Mouse (Mus musculus) monocyte, adult 5-6 weeks (primary cell): ENCODE results near the gene Zmynd11. TPM values are rescaled to one million over a fixed set of nuclear protein-coding genes. Genes with fewer than 3 reads are reported as not detected.
"Not testable (repeated sequence)": the region's sequence is repeated elsewhere in the genome, so short reads cannot be mapped to it uniquely, and the experiment has no call there.

Experiments used
- ATAC-seq: fragments of 153-309, 156-312 bp; replicated peaks from 2 replicates; pipeline ENCODE4 v1.8.0; 2017; ENCODE audit warnings: mild to moderate bottlenecking; ENCODE audit not compliant: low TSS enrichment, insufficient number of reproducible peaks, severe bottlenecking, poor library complexity, low FRiP score
- total RNA-seq: library from RNA; stranded (forward); fragments of 200-1000, 200-491, 200-594 nt; gene quantifications from 3 replicates; pipeline ENCODE4 v1.2.3, GENCODE M21; 2017

Gene Zmynd11
- total RNA-seq, 1 experiment from 2014 or later: 66.6 TPM

DNA sequence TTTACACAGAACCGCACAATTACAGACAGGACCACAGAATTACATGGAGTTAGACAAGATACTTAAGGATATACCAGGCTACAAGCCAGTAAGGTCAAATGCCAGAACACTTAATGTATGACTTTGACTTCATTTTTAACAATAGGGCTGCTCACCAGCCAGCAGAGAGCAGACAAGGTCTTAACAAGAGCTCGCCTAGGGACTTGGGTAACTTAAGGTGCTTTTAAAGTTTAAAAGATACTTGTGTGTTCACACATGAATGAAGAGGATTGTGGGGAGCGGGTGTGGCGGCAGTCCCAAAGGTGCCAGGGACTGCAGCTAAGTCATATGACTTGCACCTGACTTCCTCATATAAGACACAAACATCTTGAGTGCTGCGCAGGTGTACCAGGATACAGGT lies 32.9 kb downstream of the Zmynd11 start:
- ATAC-seq: not testable (repeated sequence)

DNA sequence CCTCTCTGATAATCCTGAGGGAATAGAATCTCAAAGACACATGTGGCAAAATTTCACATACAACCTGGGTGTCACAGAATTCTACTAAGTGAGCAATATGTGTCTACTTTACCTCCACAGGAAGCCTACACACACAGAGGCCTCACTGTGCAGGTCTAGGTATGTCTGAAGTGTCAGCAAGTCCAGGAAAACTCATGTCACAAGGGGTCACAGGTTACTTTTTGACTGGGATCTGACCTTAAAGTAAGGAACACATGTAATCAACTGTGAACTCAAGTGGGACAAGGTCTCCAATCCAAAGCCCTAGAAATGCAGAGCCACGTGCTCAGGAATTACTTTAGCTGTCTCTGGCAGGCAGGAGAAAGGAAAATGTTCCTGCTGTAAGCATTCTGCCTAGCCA lies 36.1 kb downstream of the Zmynd11 start:
- ATAC-seq: no peak

DNA sequence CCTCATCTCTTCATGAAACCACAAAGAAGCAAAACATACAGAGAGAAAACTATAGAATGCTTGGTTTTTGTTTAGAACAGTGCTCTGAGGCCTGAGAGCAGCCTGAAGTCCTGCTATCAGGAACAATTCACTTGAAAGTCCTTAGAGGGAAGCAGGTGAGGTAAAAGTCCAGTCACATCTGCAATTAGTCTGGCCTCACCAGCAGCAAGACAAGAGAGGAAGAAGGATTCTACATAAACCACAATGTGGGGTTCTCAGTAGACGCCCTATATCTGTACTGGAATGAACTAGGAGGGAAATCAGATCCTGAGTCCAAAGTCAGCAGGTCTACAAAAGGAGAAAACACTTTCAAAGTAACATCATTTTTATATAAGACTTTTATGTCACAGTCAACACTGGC lies 49.9 kb downstream of the Zmynd11 start:
- ATAC-seq: no peak

DNA sequence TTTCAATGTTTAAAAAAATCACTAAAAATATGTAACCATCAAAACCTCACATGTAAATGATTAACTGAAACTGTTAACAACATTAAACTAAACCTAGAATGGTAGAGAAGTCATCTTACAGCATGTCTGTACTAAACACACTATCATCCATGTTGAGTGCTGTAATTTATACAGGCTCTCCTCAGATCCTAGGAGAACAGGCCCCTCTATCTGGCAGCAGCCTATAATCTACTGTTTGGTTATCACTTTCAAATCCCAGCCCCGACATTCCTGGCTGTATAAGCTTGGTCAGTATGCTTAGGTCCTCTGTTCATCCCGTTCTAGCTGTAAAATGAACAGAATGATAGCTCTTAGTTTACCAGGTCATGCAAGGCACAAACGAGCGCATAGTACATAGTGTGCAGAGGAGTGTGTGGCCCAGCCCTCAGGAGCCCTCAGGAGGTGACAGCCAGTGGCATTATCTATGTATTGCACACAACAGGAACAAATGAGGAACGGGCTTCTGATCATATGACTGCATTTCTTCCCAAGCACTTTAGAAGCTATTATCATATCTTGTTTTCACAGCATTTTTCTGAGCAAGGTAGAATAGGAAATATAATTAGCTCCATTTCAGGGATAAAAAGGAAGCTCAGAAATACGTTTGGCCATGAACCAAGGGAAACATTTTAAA lies 51.5 kb downstream of the Zmynd11 start:
- no peak for ATAC-seq

DNA sequence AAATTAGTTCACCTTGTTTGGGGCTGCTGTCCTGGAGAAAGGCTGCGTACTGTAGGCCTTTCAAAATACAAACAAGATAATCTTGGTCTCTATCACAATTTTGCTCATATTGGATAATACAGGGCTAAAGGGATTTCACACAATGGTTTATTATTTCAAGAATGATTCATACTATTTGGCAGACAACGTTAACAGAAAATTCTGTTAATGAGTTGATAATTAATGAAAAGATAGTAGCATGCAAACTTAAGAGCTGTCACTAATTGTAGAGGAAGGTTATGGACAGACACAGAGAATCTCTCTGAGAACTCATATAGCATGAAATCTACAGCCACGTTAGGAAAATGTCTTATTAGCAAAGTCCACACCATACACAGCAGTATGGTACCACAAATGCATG lies 52.2 kb downstream of the Zmynd11 start:
- no peak for ATAC-seq

DNA sequence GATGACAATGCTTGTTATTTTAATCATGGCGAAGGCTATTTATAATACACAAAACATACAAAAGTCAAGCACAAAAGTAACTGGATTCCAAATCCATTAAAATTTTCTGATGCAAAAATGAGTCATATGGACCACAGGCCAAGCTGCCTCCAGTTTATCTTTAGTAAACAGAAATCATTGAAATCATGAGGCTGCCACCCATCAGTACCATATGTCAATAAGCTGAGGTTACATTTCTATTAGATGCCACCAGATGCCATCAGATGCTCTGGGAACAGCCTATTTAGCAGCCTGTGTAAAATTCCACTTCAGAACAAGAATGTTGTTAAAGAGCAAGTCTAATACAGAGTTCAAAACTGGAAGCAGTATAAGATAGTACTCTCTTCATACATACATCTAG lies 52.7 kb downstream of the Zmynd11 start:
- no peak for ATAC-seq

DNA sequence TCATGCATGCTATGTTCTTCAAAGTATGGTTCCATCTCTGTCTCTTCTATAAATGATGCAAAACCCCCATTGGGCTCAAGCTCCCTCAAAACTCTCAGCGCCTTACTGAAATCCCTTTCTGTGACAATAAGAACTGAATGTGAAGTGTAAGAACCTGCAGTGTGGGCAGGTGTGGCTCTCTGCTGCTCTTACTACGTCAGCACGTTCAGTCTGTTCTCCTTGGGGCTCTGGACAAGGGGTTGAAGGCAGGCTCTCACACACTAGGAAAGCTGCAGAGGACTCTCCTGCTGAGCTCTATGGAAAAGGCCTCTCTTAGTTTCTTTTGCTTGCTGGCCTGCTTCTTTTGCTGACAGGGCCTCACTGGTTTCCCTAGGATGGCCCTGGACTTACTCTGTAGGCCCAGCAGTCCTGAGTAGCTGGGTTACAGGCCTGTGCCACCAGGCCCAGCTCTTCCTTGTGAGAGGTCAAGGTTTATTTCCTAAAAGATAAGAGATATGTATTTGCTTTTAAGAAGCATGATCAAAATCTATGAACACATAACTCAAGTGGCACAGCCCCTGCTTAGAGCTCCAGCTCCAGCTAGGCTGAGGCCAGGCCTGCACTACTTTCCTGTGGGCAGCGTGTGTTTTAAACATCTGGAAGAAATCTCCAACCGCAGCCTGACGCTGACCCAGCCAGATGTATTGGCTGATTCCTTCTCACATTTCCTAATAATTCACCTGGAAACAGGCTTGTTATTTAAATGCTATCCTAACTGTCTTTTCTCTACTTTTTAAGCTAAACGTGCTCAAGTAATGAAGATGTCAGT lies 56.5 kb downstream of the Zmynd11 start:
- ATAC-seq: no peak

DNA sequence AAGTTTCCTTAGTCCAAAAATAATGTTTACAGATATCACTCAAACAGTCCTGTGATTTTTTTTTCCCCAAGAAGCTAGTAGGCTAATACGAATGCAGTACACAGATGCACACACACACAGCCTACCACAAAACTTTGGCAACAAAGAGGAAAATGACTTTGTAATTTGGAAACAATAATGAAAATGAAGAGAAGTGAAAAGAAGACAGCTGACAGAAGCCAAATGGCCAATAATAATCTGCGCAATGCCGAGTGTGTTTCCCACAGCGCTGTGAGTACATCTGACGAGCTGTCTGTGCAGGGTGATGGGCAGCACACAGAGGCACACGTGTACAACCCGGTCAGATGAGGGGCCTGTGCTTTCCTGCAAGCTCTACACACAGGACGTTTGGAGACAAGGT lies 58.4 kb downstream of the Zmynd11 start:
- no peak for ATAC-seq

DNA sequence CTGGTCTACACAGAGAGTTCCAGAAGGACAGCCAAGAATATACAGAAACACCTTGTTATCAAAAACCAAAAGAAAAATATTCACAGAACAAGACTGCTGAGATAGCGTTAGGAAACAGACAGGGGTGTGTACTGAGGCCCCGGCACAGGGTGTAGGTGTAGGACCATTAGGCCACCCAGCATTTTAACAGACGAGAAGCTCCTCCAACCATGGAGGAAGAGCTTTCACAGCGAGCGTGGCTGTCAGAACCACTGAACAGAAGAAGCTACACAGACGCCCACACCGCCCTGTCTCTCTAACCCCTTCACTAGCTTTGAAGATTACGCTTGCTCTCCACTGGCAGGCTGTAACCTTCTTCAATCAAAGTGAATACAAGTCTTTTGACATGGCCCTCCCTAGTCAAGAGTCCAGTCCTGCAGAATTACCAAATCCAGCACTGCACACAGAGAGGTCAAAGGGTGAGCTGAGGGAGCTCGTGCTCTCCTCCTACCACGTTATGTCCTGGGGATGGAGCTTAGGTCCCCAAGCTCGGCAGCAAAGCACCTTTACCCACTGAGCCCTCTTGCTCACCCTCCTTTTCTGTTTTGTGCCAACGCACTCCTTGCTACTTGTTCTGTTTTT lies 62.4 kb downstream of the Zmynd11 start:
- no peak; the same call in 1 of the 2 replicates for ATAC-seq

DNA sequence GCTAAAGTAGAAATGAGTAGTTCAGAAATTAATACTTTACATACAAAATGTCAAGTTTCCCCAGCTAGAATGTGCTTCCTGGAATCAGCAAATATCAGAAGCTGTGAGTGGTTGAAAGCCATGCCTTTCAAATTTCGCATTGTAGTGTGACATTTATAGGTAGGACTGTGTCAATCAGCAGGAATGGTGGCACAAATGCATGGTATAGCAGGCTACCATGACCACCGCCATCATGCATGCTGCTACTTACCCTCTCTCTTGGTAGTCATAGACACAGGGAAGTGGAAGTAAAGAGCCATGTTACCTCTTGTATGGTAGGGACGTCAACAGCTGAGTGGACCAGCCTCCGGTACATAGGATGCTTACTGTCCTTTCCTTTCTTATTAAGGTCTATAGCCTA lies 67.8 kb downstream of the Zmynd11 start:
- no peak for ATAC-seq

DNA sequence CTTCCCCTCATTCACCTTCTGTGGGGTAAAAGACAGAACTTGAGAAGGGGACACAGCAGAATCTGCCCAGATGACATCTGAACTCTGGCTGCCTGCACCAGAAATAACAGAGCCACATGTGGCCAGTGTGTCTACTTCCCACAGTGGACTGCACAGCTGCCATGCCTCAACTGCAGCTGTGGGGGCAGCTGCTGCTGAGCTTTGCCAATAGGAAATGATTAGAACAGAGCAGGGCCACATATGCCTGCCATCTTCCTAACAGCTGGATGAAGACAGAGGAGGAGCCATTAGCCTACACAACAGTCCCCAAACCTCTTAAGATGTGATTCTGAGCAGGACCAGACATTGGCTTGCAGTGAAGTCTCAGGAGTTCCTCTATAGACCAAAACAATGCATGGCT lies 69.3 kb downstream of the Zmynd11 start:
- ATAC-seq: no peak

DNA sequence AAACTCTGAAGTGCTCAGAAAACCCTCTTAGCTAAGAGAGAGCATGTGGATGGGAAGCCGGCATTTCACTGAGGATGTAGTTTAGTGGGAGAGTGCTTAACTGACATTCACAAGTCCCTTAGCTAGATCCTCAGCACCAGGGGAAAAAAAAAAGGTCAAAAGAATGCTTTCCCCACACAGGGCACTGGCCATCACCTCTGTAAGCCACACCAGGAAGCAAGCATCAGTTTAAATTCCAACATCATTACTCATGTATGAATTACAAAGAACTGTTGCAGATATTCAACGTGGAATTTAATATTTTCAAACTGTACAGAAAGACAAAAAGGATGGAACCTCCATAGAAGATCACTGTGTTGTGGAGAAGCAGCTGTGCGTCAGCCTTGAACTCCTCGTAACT lies 69.7 kb downstream of the Zmynd11 start:
- ATAC-seq: no peak

DNA sequence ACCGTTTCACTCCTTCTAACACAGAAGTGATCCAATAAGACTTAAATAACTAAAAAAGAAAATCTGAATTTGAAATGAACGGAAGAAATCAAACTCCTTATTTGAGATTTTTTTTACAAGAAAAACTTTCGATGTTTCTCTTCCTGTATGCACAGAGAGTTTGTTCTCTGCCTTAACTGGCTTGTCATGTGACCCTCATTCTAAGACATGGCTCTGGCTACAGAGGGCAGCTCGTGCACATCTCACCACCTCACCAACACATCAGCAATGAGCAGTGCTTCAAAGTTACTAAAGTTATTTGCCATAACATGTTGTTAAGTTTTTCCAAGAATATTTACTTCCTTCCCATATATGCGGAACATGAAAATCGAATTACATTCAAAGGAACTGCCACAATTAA lies 70.5 kb downstream of the Zmynd11 start:
- ATAC-seq: no peak

DNA sequence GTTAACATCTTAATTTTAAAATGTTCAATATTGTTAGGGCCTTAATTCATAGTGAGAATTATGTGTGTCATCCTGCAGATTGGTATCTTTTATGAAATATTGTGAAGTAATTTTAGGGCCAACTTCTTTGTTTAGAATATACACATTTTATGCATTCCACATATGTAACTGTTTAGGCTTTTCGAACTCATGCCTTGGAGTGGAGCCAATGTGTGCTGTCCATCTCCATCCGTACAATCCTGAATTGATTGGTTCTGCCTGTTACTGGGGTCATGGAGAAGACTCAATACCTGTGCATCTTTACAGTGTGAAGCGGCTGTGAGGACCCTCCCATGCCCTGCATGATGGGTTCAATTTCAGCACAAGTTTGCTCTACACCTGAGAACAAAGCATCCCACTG lies 72.3 kb downstream of the Zmynd11 start:
- ATAC-seq: no peak

DNA sequence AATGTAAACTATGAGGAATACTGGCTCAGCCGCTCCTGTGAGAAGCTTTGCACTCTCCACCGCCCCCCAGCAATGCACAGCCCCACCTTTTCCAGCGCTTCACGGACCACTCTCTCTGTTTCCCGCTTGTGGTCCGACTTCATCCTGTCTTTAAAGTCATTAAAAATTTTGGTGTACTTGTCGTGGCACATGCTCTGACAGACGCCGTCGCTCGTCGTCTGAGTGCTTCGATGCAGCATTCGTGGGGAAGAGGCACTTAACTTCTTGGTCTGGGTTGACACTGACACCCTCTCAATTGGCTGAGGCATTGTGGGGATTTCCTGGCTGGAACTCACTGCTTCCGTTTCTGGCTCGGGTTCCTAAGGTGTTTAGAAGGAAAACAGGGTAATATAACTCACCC lies 75.8 kb downstream of the Zmynd11 start:
- ATAC-seq: no peak

DNA sequence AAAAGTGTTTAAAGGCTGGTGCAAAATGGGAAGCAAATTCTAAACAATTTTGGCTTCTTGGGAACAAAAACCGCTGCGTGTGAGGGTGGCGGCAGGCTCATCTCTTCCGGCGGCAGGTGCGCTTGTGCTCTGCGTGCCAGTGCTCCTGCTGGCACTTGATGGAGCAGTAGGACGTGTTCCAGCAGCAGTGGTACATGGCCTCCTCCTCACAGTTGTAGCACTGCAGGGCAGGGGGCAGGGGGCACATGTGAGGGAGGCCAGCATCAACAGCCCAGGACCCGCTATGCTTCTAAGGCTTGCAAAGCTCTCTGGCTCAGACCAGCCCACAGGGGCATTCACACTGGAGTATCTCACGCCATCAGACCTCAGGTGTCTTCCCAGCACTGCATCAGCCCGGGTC lies 78.4 kb downstream of the Zmynd11 start:
- no peak for ATAC-seq

DNA sequence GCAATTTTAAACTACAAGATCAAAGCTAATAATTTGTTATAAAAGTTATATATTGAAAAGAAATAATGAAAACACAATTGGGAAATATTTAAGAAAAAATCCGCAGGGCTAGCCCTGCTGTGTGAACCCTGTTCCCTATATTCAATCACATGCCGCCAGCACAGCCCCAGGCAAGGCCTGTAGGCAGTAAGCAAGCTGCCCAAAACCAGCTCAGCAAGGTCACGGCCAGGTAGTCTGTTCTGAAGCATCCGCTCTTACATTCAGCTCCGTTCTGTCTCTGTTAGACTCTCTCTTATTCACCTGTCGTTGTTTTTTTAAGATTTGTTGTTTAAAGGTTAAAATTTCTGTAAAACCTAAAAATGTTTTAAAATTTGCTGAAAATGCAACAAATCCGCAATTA lies 78.9 kb downstream of the Zmynd11 start:
- ATAC-seq: no peak

DNA sequence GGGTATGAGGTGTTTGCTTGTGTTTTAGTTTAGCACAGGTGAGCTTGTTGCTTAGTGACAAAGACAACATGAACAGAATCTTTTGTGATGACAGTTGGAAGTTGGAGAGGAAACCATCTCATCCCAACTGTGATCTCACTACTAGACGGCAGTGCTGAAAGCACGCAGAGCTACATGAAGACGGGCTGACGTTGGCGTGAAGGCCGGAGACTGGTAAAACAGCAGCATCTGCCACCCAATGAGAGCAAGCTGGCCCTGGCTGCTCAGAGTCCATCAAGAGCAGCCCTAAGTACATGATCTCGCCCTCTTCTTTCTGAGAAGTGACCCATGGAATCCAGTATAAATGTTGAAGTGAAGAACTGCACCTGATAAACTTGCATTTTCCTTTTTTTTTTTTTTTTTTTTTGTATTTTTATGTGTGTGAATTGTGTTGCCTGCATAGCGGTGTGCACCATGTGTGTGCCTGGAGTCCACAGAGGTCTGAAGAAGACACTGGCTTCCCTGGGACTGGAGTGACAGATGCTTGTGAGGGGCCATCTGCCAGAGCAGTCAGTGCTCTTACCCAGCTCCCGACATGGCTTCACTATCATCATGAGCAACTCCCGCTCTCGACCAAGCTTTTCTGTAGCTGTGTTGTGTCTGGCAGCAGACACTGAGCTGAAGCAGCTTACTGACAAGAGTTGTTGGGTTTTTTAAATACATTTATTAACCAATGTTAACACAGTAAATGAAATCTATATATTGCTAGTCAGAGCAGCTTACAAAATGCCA lies 80.8 kb downstream of the Zmynd11 start:
- ATAC-seq: no peak

DNA sequence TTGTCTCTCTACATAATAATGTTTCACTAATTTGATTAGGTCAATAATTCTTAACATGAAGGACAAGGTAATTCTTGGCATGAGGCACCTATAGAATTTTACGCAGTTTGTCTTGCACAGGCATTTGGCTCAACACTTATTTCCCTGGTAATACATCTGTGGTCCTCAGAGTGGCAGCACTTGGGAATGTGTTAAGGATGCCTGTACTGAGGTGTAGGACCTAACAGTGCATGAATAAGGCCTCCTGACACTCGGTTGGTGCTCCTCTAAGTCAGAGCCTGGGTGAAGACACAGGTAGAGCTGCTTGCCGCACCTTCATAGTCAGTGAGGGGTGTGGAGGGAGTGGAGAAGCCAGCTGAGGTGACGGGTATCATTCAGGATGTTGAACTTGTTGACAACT lies 81.8 kb downstream of the Zmynd11 start:
- no peak for ATAC-seq
